Mouse (Mus musculus) E14TG2a.4 (cell line): ENCODE results near the gene Cdc42ep1.

Experiments used
- CTCF ChIP-seq: conservative IDR thresholded peaks from 2 replicates; pipeline ENCODE4 v1.5.1; 2014; ENCODE audit warnings: low read length
- NANOG ChIP-seq: IDR thresholded peaks from 2 replicates; pipeline ENCODE4 v1.6.1; 2014; ENCODE audit warnings: borderline replicate concordance, low read length, mixed read lengths
- POU5F1 ChIP-seq: IDR thresholded peaks from 2 replicates; pipeline ENCODE4 v1.6.1; 2014; ENCODE audit warnings: low read length, borderline replicate concordance

- TF ChIP-seq CTCF (no peak), NANOG (no peak), POU5F1 (no peak)
These were observed 1.7 kb upstream of the Cdc42ep1 start for GRCm38 (mm10) chr15:78840751-78841150.
